Mouse (Mus musculus): ENCODE measurements at regions not wholly inside any gene's neighbourhood (a gene's known extent, or its start where the extent isn't known, plus 50 kb on each side); places are given as distances from the start of the nearest gene placed in this dataset.
"Not testable (repeated sequence)": the region's sequence is repeated elsewhere in the genome, so short reads cannot be mapped to it uniquely, and the experiment has no call there.

- no peak for DNase-seq (ENCODE audit: low spot score)
Measured at GRCm38 (mm10) chr17:3006662-3007061, 108.1 kb upstream of the Scaf8 start.

GRCm38 (mm10) chr17:3007234-3007633 is 107.5 kb upstream of the Scaf8 start:
- DNase-seq (ENCODE audit: low spot score): peak; percentile 0

DNA sequence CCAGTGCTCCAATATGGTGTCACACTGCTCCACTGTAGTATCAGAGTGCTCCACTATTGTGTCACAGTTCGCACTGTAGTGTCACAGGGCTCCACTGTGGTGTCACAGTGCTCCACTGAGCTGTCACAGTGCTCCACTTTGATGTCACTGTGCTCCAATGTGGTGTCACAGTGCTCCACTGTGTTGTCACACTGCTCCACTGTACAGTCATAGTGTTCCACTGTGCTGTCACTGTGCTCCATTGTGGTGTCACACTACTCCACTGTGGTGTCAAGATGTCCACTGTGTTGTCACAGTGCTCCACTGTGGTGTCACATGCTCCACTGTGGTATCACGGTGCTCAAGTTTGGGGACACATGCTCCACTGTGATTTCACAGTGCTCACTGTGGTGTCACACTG is 104.8 kb upstream of the Scaf8 start:
- DNase-seq (ENCODE audit: low spot score): peak; percentile 0

DNA sequence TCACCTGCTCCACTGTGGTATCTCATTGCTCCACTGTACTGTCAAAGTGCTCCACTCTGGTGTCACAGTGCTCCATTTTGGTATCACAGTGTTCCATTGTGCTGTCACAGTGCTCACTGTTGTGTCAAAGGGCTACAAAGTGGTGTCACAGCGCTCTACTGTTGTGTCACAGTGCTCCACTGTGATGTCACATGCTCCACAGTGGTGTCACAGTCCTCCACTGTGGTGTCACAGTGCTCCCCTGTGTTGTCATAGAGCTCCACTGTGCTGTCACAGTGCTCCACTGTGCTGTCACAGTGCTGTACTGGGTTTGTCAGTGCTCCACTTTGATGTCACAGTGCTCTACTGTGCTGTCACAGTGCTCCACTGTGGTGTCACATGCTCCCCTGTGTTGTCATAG is 102.7 kb upstream of the Scaf8 start:
- DNase-seq (ENCODE audit: low spot score): peak; percentile 1

- peak; percentile 1 for DNase-seq (ENCODE audit: low spot score)
Measured at GRCm38 (mm10) chr17:3019631-3020391, 95.0 kb upstream of the Scaf8 start.

DNA sequence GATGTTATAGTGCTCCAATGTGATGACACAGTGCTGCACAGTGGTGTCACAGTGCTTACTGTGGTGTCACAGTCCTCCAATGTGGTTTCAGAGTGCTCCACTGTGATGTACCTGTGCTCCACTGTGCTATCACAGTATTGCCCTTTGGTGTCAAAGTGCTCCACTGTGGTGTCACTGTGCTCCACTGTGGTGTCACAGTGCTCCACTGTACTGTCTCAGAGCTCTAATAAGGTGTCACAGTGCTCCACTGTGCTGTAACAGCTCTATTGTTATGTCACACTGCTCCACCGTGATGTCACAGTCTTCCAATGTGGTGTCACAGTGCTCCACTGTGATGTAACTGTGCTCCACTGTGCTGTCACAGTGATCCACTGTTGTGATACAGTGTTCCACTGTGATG is 94.4 kb upstream of the Scaf8 start:
- DNase-seq (ENCODE audit: low spot score): no peak

DNA sequence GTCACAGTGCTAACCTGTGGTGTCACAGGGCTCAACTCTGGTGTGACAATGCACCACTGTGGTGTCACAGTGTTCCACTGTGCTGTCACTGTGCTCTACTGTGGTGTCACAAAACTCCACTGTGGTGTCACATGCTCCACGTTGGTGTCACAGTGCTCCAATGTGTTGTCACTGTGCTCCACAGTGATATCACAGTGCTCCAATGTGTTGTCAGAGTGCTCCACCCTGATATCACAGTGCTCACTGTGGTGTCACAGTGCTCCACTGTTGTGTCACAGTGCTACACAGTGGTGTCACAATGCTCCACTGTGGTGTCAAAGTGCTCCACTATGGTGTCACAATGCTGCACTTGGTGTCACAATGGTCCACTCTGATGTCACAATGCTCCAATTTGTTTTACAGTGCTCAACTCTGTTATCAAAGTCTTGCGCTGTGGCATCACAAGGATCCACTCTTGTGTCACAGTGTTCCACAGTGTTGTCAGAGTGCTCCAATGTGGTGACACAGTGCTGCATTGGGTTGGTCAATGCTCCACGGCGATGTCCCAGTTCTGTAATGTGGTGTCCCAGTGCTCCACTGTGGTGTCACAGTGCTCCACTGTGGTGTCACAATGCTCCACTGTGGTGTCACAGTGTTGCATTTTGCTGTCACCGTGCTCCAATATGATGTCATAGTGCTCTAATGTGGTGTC is 92.4 kb upstream of the Scaf8 start:
- peak; percentile 0 for DNase-seq (ENCODE audit: low spot score)

DNA sequence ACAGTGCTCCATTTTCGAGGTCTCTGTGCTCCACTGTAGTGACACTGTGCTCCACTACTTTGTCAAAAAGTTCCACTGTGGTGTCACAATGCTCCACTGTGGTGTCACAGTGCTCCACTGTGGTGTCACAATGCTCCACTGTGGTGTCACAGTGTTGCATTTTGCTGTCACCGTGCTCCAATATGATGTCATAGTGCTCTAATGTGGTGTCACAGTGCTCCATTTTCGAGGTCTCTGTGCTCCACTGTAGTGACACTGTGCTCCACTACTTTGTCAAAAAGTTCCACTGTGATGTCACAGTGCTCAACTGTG is 91.9 kb upstream of the Scaf8 start:
- not testable (repeated sequence) for DNase-seq (ENCODE audit: low spot score)

DNA sequence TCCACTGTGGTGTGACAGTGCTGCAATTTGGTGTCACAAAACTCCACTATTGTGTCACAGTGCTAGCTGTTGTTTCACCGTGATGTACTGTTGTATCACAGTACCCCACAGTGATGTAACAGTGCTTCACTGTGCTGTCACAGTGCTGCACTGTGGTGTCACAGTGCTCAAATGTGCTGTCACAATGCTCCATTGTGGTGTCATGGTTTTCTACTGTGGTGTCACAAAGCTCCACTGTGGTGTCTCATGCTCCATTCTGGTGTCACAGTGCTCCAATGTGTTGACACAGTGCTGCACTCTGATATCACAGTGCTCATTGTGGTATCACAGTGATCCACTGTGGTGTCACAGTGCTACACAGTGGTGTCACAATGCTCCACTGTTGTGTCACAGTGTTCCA is 91.3 kb upstream of the Scaf8 start:
- DNase-seq (ENCODE audit: low spot score): peak; percentile 1

DNA sequence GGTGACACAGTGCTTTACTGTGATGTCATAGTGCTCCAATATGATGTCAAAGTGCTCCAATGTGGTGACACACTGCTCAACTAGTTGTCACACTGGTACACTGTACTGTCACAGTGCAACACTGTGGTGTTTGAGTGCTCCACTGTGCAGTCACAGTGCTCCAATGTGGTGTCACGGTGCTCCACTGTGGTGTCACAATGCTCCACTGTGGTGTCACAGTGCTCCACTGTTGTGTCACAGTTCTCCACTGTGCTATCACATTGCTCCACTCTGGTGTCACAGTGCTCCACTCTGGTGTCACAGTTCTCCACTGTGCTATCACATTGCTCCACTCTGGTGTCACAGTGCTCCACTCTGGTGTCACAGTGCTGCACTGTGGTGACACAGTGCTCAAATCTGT is 87.9 kb upstream of the Scaf8 start:
- not testable (repeated sequence) for DNase-seq (ENCODE audit: low spot score)

GRCm38 (mm10) chr17:3027376-3027775 is 87.4 kb upstream of the Scaf8 start:
- no peak for DNase-seq (ENCODE audit: low spot score)

DNA sequence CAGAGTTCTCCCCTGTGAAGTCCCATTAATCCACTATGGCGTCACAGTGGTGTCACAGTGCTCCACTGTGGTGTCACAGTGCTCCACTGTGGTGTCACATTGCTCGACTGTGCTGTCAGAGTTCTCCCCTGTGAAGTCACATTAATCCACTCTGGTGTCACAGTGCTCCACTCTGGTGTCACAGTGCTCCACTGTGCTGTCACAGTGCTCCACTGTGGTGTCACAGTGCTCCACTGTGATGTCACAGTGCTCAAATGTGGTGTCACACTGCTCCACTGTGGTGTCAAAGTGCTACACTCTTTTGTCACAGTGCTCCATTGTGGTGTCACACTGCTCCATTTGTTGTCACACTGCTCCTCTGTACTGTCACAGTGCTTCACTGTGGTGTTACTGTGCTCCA is 85.0 kb upstream of the Scaf8 start:
- DNase-seq (ENCODE audit: low spot score): not testable (repeated sequence)

- no peak for DNase-seq (ENCODE audit: low spot score)
Measured at GRCm38 (mm10) chr17:3035099-3035498, 79.7 kb upstream of the Scaf8 start.

DNA sequence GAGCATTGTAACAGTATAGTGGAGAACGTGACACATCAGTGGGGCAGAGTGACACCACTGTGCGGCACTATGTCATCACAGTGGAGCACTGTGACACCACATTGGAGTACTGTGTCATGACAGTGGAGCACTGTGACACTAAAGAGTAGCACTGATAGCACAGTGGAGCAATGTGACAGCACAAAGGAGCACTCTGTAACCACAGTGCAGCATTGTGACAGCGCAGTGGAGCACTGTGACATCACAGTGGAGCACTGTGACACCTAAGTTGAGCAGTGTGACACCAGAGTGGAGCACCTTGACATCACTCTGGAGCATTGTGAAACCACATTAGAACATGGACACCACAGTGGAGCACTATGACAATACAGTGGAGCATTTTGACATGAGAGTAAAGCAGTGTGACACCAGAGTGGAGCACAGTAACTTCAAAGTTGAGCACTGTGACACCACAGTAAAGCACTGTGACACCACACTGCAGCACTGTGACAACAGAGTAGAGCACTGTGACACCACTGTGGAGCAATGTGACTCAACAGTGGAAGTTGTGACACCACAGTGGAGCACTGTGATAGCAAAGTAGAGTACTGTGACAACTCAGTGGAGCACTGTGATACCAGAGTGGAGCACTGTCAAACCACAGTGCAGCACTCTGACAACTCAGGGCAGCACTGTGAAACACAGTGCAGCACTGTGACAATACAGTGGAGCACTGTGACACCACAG is 77.5 kb upstream of the Scaf8 start:
- DNase-seq (ENCODE audit: low spot score): no peak

- no peak for DNase-seq (ENCODE audit: low spot score)
Measured at GRCm38 (mm10) chr17:3038067-3038466, 76.7 kb upstream of the Scaf8 start.

DNA sequence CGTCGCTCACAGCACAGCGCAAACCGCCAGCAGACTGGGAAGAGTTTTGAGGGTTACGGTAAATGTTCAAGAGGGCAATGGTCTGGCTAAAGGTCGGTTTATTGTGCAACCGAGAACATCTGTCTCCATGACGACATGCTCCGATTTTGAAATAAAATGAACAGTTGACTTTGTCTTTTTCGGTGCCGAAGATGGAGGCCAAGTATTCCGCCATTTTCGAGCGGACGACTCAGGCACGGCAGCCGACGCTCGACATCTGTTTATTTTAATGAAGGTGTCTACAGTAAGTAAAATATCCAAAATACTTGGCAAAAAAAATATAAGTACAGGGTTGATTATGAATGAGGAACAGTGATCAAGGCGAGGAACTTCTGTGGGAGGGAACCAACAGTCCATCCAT is 70.3 kb upstream of the Scaf8 start:
- not testable (repeated sequence) for DNase-seq (ENCODE audit: low spot score)

DNA sequence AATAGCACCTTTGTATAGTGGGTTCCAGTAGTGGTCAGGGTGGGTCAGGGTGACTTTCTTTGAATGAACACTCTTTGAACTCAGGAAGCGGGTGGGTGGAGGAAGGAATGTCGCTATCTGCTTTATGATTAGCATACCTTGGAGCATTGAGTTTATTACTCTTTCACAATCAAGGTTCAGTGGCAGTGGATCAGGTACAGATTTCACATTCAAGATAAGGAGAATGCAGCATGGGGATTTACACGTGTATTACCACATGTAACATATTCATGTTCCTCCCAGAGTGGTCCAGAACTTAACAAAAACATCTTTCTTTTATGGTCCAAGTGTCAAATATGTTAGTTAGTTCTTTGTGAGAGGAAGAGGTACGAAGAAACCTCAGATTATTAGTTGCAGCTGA is 60.9 kb upstream of the Scaf8 start:
- DNase-seq (ENCODE audit: low spot score): not testable (repeated sequence)

DNA sequence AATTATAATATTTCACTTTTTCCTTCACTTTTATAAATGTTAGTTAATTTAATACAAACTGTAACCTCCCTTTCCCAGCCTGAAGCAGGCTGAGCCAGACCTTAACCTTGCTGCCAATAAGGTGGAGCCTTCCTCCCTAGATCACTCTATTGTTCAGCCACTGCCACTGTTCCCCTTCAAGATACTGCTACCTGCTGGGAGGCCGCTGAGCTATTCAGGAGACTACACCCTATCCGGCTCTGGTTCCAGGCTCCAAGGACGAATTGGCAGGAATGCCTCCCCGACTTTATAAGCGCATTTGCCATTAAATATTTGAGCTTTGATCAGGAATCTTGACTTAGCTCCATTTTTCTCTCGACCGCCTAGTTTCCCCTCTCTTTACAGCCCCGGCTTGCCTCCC is 59.9 kb upstream of the Scaf8 start:
- DNase-seq (ENCODE audit: low spot score): not testable (repeated sequence)

DNA sequence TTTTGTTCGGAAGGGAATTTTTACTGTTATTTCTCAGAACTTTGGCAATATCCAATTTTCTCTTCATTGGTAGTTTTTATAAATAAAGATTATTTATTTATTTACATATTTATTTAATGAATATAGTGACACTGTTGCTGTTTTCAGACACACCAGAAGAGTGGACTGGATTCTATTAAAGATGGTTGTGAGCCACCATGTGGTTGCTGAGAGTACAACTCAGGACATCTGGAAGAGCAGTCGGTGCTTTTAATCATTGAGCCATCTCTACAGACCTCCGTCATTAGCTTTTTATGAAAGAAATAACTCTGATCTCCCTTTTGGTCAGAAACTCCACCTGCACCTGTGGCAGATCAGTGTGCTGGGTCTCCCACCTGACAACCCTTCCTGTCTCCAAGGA is 59.4 kb upstream of the Scaf8 start:
- not testable (repeated sequence) for DNase-seq (ENCODE audit: low spot score)

GRCm38 (mm10) chr17:3063401-3063800 is 51.4 kb upstream of the Scaf8 start:
- not testable (repeated sequence) for DNase-seq (ENCODE audit: low spot score)

All from ovary, postnatal 36 days (tissue).